Mouse (Mus musculus): Measurements from ENCODE around the gene Trim62. TPM values are rescaled to one million over a fixed set of nuclear protein-coding genes. Genes with fewer than 3 reads are reported as not detected.

Gene Trim62
- polyA plus RNA-seq, 1 experiment = 33.5 TPM

DNA sequence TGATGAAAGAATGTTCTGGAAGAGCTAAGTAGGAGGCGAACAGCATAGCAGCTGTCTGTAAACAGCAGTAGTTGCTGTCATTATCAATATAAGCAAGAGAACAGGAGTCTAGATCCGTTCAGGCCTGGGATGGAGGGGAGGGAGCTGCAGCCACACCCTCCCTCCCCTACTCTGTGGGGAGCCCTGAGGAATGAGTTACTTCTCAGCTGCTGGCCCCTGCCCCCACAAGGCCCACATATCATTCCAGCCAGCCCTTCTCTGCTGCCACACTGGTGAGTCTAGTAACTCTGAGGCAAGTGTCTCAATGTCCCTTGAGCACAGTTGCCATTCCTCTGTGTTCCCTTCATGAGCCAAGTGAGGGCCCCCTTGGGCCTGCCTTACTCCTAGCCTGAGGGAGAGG lies 26.2 kb upstream of the Trim62 start:
- no peak for DNase-seq (ENCODE audit: low read depth)
- no peak for TF ChIP-seq CTCF (IDR thresholded peaks at IDR 0.05; ENCODE audit: borderline replicate concordance, extremely low read depth, insufficient read depth, insufficient read length)
- no peak for TF ChIP-seq POLR2A (IDR thresholded peaks at IDR 0.05; ENCODE audit: borderline replicate concordance, extremely low read depth, insufficient read depth, insufficient read length, poor library complexity, severe bottlenecking)

DNA sequence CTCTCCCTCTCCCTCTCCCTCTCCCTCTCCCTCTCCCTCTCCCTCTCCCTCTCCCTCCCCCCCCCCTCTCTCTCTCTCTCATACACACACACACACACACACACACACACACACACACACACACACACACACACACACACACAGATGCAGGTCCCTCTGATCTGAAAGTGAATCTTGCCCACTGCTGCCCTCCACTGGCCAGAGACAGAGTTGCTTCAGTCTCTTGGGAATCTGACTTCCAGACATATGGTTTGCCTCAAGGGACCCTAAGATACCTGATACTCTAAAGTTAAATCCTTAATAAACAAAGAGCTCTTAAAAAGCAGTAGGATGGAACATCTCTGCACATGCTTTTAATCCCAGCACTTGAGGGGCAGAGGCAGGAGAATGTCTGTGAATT lies 25.2 kb upstream of the Trim62 start:
- peak; percentile 71 for TF ChIP-seq CTCF (IDR thresholded peaks at IDR 0.05; ENCODE audit: borderline replicate concordance, extremely low read depth, insufficient read depth, insufficient read length)
- peak; percentile 86 for DNase-seq (ENCODE audit: low read depth)

- TF ChIP-seq CTCF (IDR thresholded peaks at IDR 0.05; ENCODE audit: borderline replicate concordance, extremely low read depth, insufficient read depth, insufficient read length) = peak; percentile 41; the same call in 1 of the 2 replicates
- no peak for TF ChIP-seq POLR2A (IDR thresholded peaks at IDR 0.05; ENCODE audit: borderline replicate concordance, extremely low read depth, insufficient read depth, insufficient read length, poor library complexity, severe bottlenecking)
- no peak for DNase-seq (ENCODE audit: low read depth)
These were observed 24.5 kb upstream of the Trim62 start for GRCm38 (mm10) chr4:128858878-128859277.

- TF ChIP-seq CTCF (IDR thresholded peaks at IDR 0.05; ENCODE audit: borderline replicate concordance, extremely low read depth, insufficient read depth, insufficient read length) = no peak
- TF ChIP-seq POLR2A (IDR thresholded peaks at IDR 0.05; ENCODE audit: borderline replicate concordance, extremely low read depth, insufficient read depth, insufficient read length, poor library complexity, severe bottlenecking) = no peak
- DNase-seq (ENCODE audit: low read depth) = peak; percentile 88
These were observed 10.4 kb upstream of the Trim62 start for GRCm38 (mm10) chr4:128872992-128873391.

DNA sequence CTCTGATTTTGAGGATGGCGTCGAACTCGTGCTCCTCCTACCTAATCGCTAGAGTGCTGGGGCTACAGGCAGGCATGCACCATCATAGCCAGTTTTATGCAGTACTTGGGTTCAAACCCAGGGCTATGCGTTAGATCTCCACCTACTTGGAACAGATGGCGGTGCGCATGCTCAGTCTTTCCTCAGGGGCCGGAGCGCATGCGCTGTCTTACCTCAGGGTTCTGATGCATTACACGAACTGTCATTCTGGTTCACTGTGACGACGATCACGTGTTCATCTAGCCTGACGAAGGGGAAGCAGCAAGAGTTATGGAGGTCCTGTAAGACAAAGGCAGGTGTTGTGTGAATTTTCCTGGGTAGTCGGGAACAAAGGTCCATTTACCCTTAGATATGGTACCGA lies 9.3 kb upstream of the Trim62 start:
- DNase-seq (ENCODE audit: low read depth) = no peak
- TF ChIP-seq CTCF (IDR thresholded peaks at IDR 0.05; ENCODE audit: borderline replicate concordance, extremely low read depth, insufficient read depth, insufficient read length) (no peak), POLR2A (IDR thresholded peaks at IDR 0.05; ENCODE audit: borderline replicate concordance, extremely low read depth, insufficient read depth, insufficient read length, poor library complexity, severe bottlenecking) (no peak)

DNA sequence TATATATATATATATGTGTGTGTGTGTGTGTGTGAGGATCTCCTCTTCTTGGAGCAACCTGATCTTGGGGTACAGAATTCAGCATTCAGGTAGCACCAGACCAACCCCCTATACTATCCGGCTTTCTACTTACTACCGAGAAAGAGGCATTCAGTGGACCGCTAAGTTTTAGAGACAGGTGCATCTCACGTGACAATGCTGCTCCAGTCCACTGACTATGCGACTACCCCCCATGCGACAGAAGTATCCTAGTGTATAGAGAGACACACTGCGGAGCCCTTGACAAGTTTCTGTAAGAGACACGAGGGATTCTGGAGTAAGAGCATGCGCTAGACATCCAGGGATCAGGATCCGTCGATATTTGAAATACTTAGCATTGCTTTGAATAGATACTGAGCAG lies 7.9 kb upstream of the Trim62 start:
- no peak for DNase-seq (ENCODE audit: low read depth)
- TF ChIP-seq POLR2A (IDR thresholded peaks at IDR 0.05; ENCODE audit: borderline replicate concordance, extremely low read depth, insufficient read depth, insufficient read length, poor library complexity, severe bottlenecking) (no peak), CTCF (IDR thresholded peaks at IDR 0.05; ENCODE audit: borderline replicate concordance, extremely low read depth, insufficient read depth, insufficient read length) (no peak)

- peak; percentile 53 for DNase-seq (ENCODE audit: low read depth)
These were observed 5.9 kb upstream of the Trim62 start for GRCm38 (mm10) chr4:128877520-128877919.

DNA sequence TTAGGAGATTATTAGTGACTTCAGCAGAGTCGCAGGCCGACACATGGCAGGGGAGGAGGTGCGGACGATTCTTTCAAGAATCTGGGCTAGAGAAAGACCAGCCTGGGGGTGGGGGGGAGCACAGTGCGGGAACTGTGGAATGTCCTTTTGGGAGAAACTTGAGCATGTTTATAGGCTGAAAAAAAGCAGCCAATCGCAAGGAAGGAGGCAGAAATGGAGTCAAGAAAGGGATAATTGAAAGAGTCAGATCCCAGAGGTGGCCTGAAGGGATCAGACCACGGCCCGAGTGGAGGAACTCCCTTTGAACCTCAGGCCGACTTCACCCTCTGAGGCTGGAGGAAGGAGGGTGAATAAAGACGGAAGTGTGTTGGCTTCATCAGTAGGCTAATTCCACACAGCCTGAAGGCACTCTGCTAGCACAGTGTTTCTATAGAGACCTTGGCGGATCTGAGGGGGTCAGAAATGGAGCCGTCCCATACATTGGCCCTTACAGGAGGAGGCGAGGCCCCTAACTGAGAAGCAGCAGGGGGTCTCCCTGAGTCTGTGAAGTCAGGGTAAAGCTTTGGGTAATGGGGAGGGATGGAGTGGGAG lies 4.4 kb upstream of the Trim62 start:
- TF ChIP-seq POLR2A (IDR thresholded peaks at IDR 0.05; ENCODE audit: borderline replicate concordance, extremely low read depth, insufficient read depth, insufficient read length, poor library complexity, severe bottlenecking) (no peak), CTCF (IDR thresholded peaks at IDR 0.05; ENCODE audit: borderline replicate concordance, extremely low read depth, insufficient read depth, insufficient read length) (no peak)
- DNase-seq (ENCODE audit: low read depth) = peak; percentile 72

More at GRCm38 (mm10) chr4:128877520-128877919, 5.9 kb upstream of the Trim62 start:
- TF ChIP-seq POLR2A (IDR thresholded peaks at IDR 0.05; ENCODE audit: borderline replicate concordance, extremely low read depth, insufficient read depth, insufficient read length, poor library complexity, severe bottlenecking) = no peak
- TF ChIP-seq CTCF (IDR thresholded peaks at IDR 0.05; ENCODE audit: borderline replicate concordance, extremely low read depth, insufficient read depth, insufficient read length) = no peak

DNA sequence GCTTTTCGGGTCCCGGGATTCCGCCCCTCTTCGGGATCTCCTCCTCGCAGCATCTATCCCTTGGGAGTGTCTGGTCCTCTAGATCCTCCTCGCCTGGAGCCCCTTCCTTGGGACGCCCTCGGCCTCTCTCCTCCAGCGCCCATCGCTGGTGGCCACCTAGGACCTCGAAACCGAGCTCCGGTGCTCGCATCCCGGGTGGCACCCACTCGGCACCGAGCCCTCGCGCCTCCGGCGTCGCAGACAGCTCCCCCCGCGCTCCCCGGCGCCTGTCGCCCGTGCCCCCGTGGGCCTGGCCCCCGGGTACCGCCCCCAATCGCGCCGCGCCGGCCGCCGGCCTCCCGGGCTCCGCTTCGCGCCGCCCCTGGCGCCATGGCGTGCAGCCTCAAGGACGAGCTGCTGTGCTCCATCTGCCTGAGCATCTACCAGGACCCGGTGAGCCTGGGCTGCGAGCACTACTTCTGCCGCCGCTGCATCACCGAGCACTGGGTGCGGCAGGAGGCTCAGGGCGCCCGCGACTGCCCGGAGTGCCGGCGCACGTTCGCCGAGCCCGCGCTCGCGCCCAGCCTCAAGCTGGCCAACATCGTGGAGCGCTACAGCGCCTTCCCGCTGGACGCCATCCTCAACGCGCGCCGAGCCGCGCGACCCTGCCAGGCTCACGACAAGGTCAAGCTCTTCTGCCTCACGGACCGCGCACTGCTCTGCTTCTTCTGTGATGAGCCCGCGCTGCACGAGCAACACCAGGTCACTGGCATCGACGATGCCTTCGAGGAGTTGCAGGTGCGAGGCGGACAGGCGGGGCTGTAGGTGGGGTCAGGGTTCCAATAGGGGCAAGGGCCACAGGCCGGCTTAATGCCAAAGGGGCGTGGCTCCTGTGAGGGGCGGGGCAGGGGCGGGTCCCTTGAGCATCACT lies 676 bp downstream of the Trim62 start:
- TF ChIP-seq CTCF (IDR thresholded peaks at IDR 0.05; ENCODE audit: borderline replicate concordance, extremely low read depth, insufficient read depth, insufficient read length) (no peak), POLR2A (IDR thresholded peaks at IDR 0.05; ENCODE audit: borderline replicate concordance, extremely low read depth, insufficient read depth, insufficient read length, poor library complexity, severe bottlenecking) (no peak)
- DNase-seq (ENCODE audit: low read depth) = peak; percentile 58

DNA sequence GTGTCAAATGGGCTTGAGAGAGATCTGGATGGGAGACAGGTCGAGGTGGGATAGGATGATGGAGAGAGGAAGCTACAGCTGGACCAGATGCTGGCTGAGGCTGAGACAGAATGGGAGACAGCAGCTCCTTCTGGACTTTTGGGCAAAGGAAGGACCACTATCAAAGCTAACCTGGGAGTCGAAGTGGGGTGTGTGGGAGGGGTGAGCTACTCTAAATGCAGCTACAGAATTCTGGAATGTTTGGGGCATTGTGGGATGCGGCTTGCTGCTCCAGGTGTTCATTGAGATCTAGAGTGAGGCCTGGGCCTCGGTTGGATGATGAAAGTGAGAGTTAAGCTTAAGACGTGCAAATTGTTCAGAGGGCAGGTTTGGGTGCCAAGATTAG lies 1.3 kb downstream of the Trim62 start:
- TF ChIP-seq POLR2A (IDR thresholded peaks at IDR 0.05; ENCODE audit: borderline replicate concordance, extremely low read depth, insufficient read depth, insufficient read length, poor library complexity, severe bottlenecking) (no peak), CTCF (IDR thresholded peaks at IDR 0.05; ENCODE audit: borderline replicate concordance, extremely low read depth, insufficient read depth, insufficient read length) (no peak)
- no peak for DNase-seq (ENCODE audit: low read depth)

- no peak for DNase-seq (ENCODE audit: low read depth)
- TF ChIP-seq POLR2A (IDR thresholded peaks at IDR 0.05; ENCODE audit: borderline replicate concordance, extremely low read depth, insufficient read depth, insufficient read length, poor library complexity, severe bottlenecking) = no peak
- no peak for TF ChIP-seq CTCF (IDR thresholded peaks at IDR 0.05; ENCODE audit: borderline replicate concordance, extremely low read depth, insufficient read depth, insufficient read length)
These were observed 2.2 kb downstream of the Trim62 start for GRCm38 (mm10) chr4:128885540-128885939.

GRCm38 (mm10) chr4:128886571-128886970 lies 3.2 kb downstream of the Trim62 start:
- TF ChIP-seq POLR2A (IDR thresholded peaks at IDR 0.05; ENCODE audit: borderline replicate concordance, extremely low read depth, insufficient read depth, insufficient read length, poor library complexity, severe bottlenecking) (no peak), CTCF (IDR thresholded peaks at IDR 0.05; ENCODE audit: borderline replicate concordance, extremely low read depth, insufficient read depth, insufficient read length) (no peak)
- peak; percentile 65 for DNase-seq (ENCODE audit: low read depth)

Measured in brain, embryonic 14.5 days (tissue).